Mouse (Mus musculus) stomach, embryonic 16.5 days (tissue): ENCODE measurements around the gene Cfap299. TPM values are rescaled to one million over a fixed set of nuclear protein-coding genes. Genes with fewer than 3 reads are reported as not detected.

ENCODE experiments used
- ATAC-seq: fragments of 200-750 bp; cut with Nextera tagmentation; 2 replicates; pipeline ENCODE4 v1.8.0; 2017; ENCODE audit warnings: moderate number of reproducible peaks, moderate TSS enrichment; ENCODE audit not compliant: insufficient read depth, low FRiP score
- H3K27ac ChIP-seq: fragments of 300-500 bp; sonication (generic); 2 replicates; pipeline ENCODE4 v1.5.1; 2014; ENCODE audit warnings: low read length
- H3K27me3 ChIP-seq: fragments of 300-500 bp; sonication (generic); 2 replicates; pipeline ENCODE4 v1.6.1; 2014; ENCODE audit warnings: low read length, control low read depth, mixed read lengths; ENCODE audit not compliant: control insufficient read depth, insufficient read depth
- H3K36me3 ChIP-seq: fragments of 300-500 bp; sonication (generic); 2 replicates; pipeline ENCODE4 v1.6.1; 2014; ENCODE audit warnings: low read length; ENCODE audit not compliant: control insufficient read depth, insufficient read depth
- H3K4me1 ChIP-seq: fragments of 300-500 bp; sonication (generic); 2 replicates; pipeline ENCODE4 v1.6.1; 2014; ENCODE audit warnings: low read length, control low read depth, mixed read lengths; ENCODE audit not compliant: control insufficient read depth, insufficient read depth
- H3K4me2 ChIP-seq: fragments of 300-500 bp; sonication (generic); 2 replicates; pipeline ENCODE4 v1.6.1; 2014; ENCODE audit warnings: low read depth, low read length, mixed read lengths
- H3K4me3 ChIP-seq: fragments of 300-500 bp; sonication (generic); replicated peaks from 2 replicates; pipeline ENCODE4 v1.5.1; 2014; ENCODE audit warnings: mild to moderate bottlenecking, low read length
- H3K9ac ChIP-seq: fragments of 300-500 bp; sonication (generic); 2 replicates; pipeline ENCODE4 v1.6.1; 2014; ENCODE audit warnings: low read length
- H3K9me3 ChIP-seq: fragments of 300-500 bp; sonication (generic); replicated peaks from 2 replicates; pipeline ENCODE4 v1.6.1; 2016; ENCODE audit warnings: low read length, control low read depth; ENCODE audit not compliant: control insufficient read depth
- WGBS: fragments of 180-500 bp; shearing (Covaris S2); extraction: QIAGEN DNeasy Blood & Tissue Kit; methylation state at CpG from one replicate; pipeline ENCODE4 v1.1.7; 2014; 5-methylcytosine and 5-hydroxymethylcytosine counted together
- polyA plus RNA-seq: library from polyadenylated mRNA; unstranded; fragments of >200 nt; fragmentation: Nextera tagmentation; extraction: Ambion mirVana; gene quantifications from 2 replicates; pipeline ENCODE4 v1.2.1, GENCODE M21; 2015

The Cfap299 gene
- polyA plus RNA-seq, 1 experiment from 2014 or later = 0.32 TPM

- Histone ChIP-seq H3K27me3 (no peaks in the 10 kb centered on the region), H3K27ac (no peak overlapping the region), H3K4me3 (no peak overlapping the region), H3K36me3 (no peaks in the 10 kb centered on the region), H3K4me2 (no peak overlapping the region), H3K9me3 (no peaks in the 10 kb centered on the region), H3K9ac (no peak overlapping the region), H3K4me1 (no peaks in the 10 kb centered on the region)
- WGBS = 76% methylated on average over 9 of the region's 9 CpGs
- no peak for ATAC-seq
Measured at GRCm38 (mm10) chr5:98416385-98417145, 87.5 kb downstream of the Cfap299 start.

- Histone ChIP-seq H3K27me3 (no peaks in the 10 kb centered on the region), H3K4me1 (no peaks in the 10 kb centered on the region), H3K9ac (no peak overlapping the region), H3K4me2 (no peak overlapping the region), H3K36me3 (no peaks in the 10 kb centered on the region), H3K4me3 (no peak overlapping the region), H3K9me3 (no peaks in the 10 kb centered on the region), H3K27ac (no peak overlapping the region)
- ATAC-seq = no peak
- WGBS = 93% methylated on average over 1 of the region's 1 CpGs
Measured at GRCm38 (mm10) chr5:98424965-98425364, 95.9 kb downstream of the Cfap299 start.

DNA sequence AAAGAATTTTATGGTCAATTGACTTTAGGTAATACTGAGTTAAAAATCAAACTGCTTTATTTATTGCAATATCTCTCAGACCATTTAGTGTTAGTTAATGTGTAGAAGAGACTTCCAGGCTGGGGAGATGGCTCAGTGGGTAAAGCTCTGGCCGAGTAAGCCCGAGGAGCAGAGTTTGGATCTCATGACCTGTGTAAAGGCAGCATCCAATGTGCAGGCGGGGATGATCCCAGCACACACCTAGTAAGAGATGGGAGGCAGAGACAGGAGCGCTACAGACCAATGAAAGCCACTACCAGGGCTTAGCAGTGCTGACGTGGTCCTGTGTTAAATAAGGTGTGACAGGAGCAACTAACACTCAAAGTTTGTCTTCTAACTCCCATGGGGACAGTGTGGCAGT, 97.0 kb downstream of the Cfap299 start:
- no peak for ATAC-seq
- no peaks in the 10 kb centered on the region for H3K9me3 ChIP-seq
- 88% methylated on average over 5 of the region's 5 CpGs for WGBS

DNA sequence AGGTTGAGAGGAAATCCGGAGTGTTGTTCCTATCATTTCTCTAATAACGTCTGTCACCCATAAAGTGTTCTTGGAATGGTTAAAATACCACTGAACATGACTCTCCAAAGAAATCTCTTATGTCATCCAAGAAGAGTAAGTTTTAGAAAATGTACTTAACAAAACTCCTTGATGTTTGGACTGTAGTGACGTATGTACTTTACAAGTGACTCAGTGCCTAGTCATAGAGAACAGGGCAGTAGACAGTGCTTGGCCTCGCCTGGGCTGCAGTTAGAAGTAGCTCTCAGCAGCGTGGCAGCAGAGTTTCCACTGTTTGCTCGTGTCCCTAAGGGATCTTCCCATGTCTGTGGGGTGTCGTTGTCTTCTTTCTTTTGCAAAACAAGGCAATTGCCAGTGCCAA, 101.0 kb downstream of the Cfap299 start:
- 65% methylated on average over 7 of the region's 7 CpGs for whole genome bisulfite sequencing
- Histone ChIP-seq H3K27ac (no peak overlapping the region), H3K4me3 (no peak overlapping the region), H3K9me3 (no peaks in the 10 kb centered on the region), H3K4me1 (no peaks in the 10 kb centered on the region), H3K4me2 (no peak overlapping the region), H3K27me3 (no peaks in the 10 kb centered on the region), H3K9ac (no peak overlapping the region), H3K36me3 (no peaks in the 10 kb centered on the region)
- no peak for ATAC-seq

More for the DNA sequence above, 97.0 kb downstream of the Cfap299 start:
- Histone ChIP-seq H3K4me3 (no peak overlapping the region), H3K36me3 (no peaks in the 10 kb centered on the region), H3K4me1 (no peaks in the 10 kb centered on the region), H3K27me3 (no peaks in the 10 kb centered on the region), H3K27ac (no peak overlapping the region), H3K4me2 (no peak overlapping the region), H3K9ac (no peak overlapping the region)

DNA sequence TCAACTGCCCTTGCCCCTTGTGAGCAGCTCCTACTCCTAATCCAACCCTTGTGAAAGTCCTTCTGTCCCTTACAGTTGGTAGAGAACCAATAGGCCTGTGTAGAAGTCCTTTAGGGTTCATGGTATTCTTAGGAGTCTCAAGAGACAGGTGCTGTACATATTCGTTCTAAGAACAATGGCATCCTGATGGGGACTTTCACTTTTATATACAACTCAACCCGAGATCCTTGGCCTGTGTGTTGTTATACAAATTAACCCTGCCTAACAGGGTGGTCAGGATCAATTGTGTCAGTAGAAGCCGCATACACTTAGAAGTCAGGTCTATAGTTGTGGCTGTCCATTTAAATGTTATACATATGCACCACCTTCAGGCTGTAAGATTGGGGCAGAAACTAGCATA, 109.6 kb downstream of the Cfap299 start:
- Histone ChIP-seq H3K4me2 (no peak overlapping the region), H3K27me3 (no peaks in the 10 kb centered on the region), H3K9ac (no peak overlapping the region), H3K4me3 (no peak overlapping the region), H3K27ac (no peak overlapping the region), H3K4me1 (no peaks in the 10 kb centered on the region), H3K36me3 (no peaks in the 10 kb centered on the region), H3K9me3 (no peaks in the 10 kb centered on the region)
- no peak for ATAC-seq
- WGBS = 69% methylated on average over 3 of the region's 3 CpGs

- ATAC-seq = peak; percentile 60; the same call in 1 of the 2 replicates
- no peaks in the 10 kb centered on the region for H3K9me3 ChIP-seq
- H3K4me1 ChIP-seq = no peaks in the 10 kb centered on the region
- H3K4me2 ChIP-seq = no peak overlapping the region
- no peaks in the 10 kb centered on the region for H3K27me3 ChIP-seq
- H3K9ac ChIP-seq = no peak overlapping the region
- H3K4me3 ChIP-seq = no peak overlapping the region
- WGBS = 70% methylated on average over 12 of the region's 12 CpGs
- no peaks in the 10 kb centered on the region for H3K36me3 ChIP-seq
- H3K27ac ChIP-seq = no peak overlapping the region
Measured at GRCm38 (mm10) chr5:98446771-98447462, 117.8 kb downstream of the Cfap299 start.

DNA sequence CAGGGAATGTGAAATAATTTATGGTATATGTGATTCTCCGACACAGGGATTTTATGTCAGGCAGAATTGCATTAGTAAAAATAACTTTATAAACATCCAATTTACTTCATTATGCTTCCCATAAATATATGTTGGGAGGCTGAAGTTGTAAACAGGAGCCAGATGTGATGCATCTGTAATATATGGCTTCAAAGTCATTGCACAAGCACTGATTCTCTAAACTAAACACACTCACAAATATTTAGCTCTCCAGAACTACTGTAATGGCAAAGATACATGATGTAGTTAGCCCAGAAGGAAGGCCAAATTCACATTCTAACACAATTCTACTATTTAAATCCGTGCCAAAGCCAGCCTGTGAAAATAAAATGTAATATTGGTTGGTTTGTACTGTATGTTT, 120.8 kb downstream of the Cfap299 start:
- WGBS = 64% methylated on average over 2 of the region's 2 CpGs
- no peak overlapping the region for H3K4me3 ChIP-seq
- ATAC-seq = no peak

DNA sequence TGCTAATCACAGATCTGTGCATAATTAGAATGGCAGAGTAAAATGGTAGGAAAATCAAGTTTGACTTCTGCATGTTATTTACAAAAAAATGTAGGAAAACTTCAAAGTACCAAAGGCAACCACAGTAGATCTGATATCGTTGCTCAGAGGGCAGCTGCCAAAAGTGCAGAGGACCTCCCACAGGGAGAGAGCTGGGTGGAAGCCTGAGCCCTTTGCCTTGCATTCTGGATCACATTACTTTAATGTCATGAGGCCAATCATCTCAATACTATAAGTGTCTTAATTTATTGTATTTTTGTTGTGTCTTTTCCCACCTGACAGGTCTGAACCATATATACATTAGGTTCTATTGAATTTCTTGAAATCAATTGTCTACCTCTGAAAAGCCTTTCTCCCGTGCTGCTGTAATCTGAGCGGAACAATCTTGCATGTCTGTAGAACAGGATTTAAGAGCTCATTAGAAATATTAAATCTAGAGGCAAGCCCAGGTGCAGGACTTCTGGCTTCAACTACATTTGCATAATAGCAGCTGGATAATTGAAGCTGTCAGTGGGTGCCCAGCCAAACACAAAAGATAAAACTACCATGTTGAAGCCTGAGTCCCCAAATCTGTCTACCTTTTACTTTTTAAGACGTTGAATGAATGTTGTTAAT, 137.9 kb downstream of the Cfap299 start:
- Histone ChIP-seq H3K27ac (no peak overlapping the region), H3K4me2 (no peak overlapping the region)
- WGBS = 50% methylated on average over 4 of the region's 4 CpGs

More for the DNA sequence above, 120.8 kb downstream of the Cfap299 start:
- Histone ChIP-seq H3K27ac (no peak overlapping the region), H3K4me1 (no peaks in the 10 kb centered on the region), H3K36me3 (no peaks in the 10 kb centered on the region), H3K4me2 (no peak overlapping the region), H3K9ac (no peak overlapping the region), H3K9me3 (no peaks in the 10 kb centered on the region), H3K27me3 (no peaks in the 10 kb centered on the region)

DNA sequence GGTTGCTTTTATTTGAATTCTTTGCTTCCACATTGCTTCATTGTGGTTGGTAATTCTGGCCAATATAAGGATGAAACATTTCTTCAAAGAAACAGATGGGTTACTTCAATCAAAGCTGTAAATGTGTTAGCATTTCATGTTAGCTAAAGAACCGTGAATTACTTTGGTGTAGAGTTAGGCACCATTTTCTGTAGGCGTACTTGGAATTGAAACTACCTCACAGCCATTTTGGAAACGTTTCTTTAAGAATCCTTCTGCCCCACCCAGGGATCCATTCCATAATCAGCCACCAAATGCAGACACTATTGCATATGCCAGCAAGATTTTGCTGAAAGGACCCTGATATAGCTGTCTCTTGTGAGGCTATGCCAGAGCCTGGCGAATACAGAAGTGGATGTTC, 140.9 kb downstream of the Cfap299 start:
- H3K4me1 ChIP-seq = no peaks in the 10 kb centered on the region
- no peaks in the 10 kb centered on the region for H3K27me3 ChIP-seq
- 75% methylated on average over 4 of the region's 4 CpGs for WGBS
- H3K4me2 ChIP-seq = no peak overlapping the region
- no peak overlapping the region for H3K27ac ChIP-seq
- H3K4me3 ChIP-seq = no peak overlapping the region
- no peaks in the 10 kb centered on the region for H3K9me3 ChIP-seq
- H3K9ac ChIP-seq = no peak overlapping the region
- no peak for ATAC-seq
- H3K36me3 ChIP-seq = no peaks in the 10 kb centered on the region

More for the DNA sequence above, 137.9 kb downstream of the Cfap299 start:
- H3K9ac ChIP-seq = no peak overlapping the region
- no peak overlapping the region for H3K4me3 ChIP-seq
- no peaks in the 10 kb centered on the region for H3K27me3 ChIP-seq
- H3K4me1 ChIP-seq = no peaks in the 10 kb centered on the region
- no peak for ATAC-seq
- H3K36me3 ChIP-seq = no peaks in the 10 kb centered on the region
- H3K9me3 ChIP-seq = no peaks in the 10 kb centered on the region
